Mouse (Mus musculus): ENCODE results near the gene Gtf2ird1.
A peak's percentile ranks its signal among the peaks of the same experiment; 100 is the strongest.
"Not testable (repeated sequence)": the region's sequence is repeated elsewhere in the genome, so short reads cannot be mapped to it uniquely, and the experiment has no call there.

Gtf2ird1 gene

GRCm38 (mm10) chr5:134410307-134410836, 46.1 kb downstream of the Gtf2ird1 start:
- DNase-seq (ENCODE audit: low spot score), result no peak

- no peak for DNase-seq (ENCODE audit: low spot score)
Measured at GRCm38 (mm10) chr5:134409606-134410306, 46.8 kb downstream of the Gtf2ird1 start.

GRCm38 (mm10) chr5:134408119-134408518, 48.4 kb downstream of the Gtf2ird1 start:
- no peak for DNase-seq (ENCODE audit: low spot score)

- DNase-seq (ENCODE audit: low spot score), result no peak
Measured at GRCm38 (mm10) chr5:134401841-134402240, 54.7 kb downstream of the Gtf2ird1 start.

GRCm38 (mm10) chr5:134397434-134398163, 58.9 kb downstream of the Gtf2ird1 start:
- no peak for DNase-seq (ENCODE audit: low spot score)

GRCm38 (mm10) chr5:134396519-134396918, 60.0 kb downstream of the Gtf2ird1 start:
- no peak for DNase-seq (ENCODE audit: low spot score)

GRCm38 (mm10) chr5:134394624-134395023, 61.9 kb downstream of the Gtf2ird1 start:
- no peak for DNase-seq (ENCODE audit: low spot score)

- no peak for DNase-seq (ENCODE audit: low spot score)
Measured at GRCm38 (mm10) chr5:134393624-134394023, 62.9 kb downstream of the Gtf2ird1 start.

- DNase-seq (ENCODE audit: low spot score), result peak; percentile 24
Measured at GRCm38 (mm10) chr5:134385106-134385505, 71.4 kb downstream of the Gtf2ird1 start.

GRCm38 (mm10) chr5:134375256-134375655, 81.3 kb downstream of the Gtf2ird1 start:
- DNase-seq (ENCODE audit: low spot score), result no peak

GRCm38 (mm10) chr5:134374546-134374945, 82.0 kb downstream of the Gtf2ird1 start:
- DNase-seq (ENCODE audit: low spot score), result no peak

GRCm38 (mm10) chr5:134373912-134374488, 82.5 kb downstream of the Gtf2ird1 start:
- DNase-seq (ENCODE audit: low spot score), result no peak

GRCm38 (mm10) chr5:134372926-134373658, 83.4 kb downstream of the Gtf2ird1 start:
- no peak for DNase-seq (ENCODE audit: low spot score)

GRCm38 (mm10) chr5:134371511-134372289, 84.8 kb downstream of the Gtf2ird1 start:
- DNase-seq (ENCODE audit: low spot score), result no peak

GRCm38 (mm10) chr5:134370831-134371230, 85.7 kb downstream of the Gtf2ird1 start:
- DNase-seq (ENCODE audit: low spot score), result no peak

- DNase-seq (ENCODE audit: low spot score), result no peak
Measured at GRCm38 (mm10) chr5:134359101-134359500, 97.4 kb downstream of the Gtf2ird1 start.

GRCm38 (mm10) chr5:134355372-134355771, 101.1 kb downstream of the Gtf2ird1 start:
- DNase-seq (ENCODE audit: low spot score), result not testable (repeated sequence)

GRCm38 (mm10) chr5:134353117-134353516, 103.4 kb downstream of the Gtf2ird1 start:
- DNase-seq (ENCODE audit: low spot score), result no peak

- no peak for DNase-seq (ENCODE audit: low spot score)
Measured at GRCm38 (mm10) chr5:134352527-134353001, 104.0 kb downstream of the Gtf2ird1 start.

GRCm38 (mm10) chr5:134350660-134351059, 105.9 kb downstream of the Gtf2ird1 start:
- DNase-seq (ENCODE audit: low spot score), result peak; percentile 78

- no peak for DNase-seq (ENCODE audit: low spot score)
Measured at GRCm38 (mm10) chr5:134347066-134347465, 109.5 kb downstream of the Gtf2ird1 start.

Data from ovary, adult 18-20 months (tissue).